8 mouse cellular contexts compared by ENCODE assay signal in the genomic region with DNA sequence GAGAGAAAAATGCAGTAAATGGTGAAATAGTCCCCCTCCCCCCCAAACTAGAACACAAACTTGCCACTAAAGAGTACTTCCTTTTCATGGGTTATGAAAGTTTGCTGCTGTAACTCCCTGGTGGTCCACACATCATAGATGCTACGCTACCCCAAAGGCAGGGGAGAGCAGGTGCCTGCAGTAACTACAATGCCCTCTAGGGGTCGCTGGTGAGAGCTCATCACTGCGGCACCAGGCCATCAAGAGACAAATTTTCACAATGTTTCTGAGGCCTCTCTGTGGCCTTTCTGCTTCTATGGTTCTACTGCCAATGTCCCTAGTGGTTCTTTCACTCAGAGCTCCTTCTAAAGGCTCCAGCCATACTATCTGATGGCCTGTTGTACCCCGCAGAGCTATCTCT. TPM values are rescaled to one million over a fixed set of nuclear protein-coding genes. Genes with fewer than 3 reads are reported as not detected.
A peak's percentile ranks its signal among the peaks of the same experiment; 100 is the strongest.
DNase-seq lines count a peak whose midpoint lies in the region.

No protein-coding gene starts in this region.

- intact Hi-C loops in heart, postnatal 14 days (cut with DNase I) = loop anchor here (5.0 to 10.0 kb wide), 3 partner anchors 84 to 164 kb away; a partner anchor contains a TSS
- intact Hi-C loops in heart, postnatal 25 days (cut with DNase I) = loop anchor here (5.0 kb wide), 4 partner anchors 81 to 239 kb away; no protein-coding TSS in a partner anchor
- intact Hi-C loops in left cerebral cortex, postnatal 36 days (cut with DNase I) = loop anchor here (5.0 kb wide), 1 partner anchor 134 kb away; no protein-coding TSS in a partner anchor

- peak; percentile 27 to 55 for DNase-seq in heart, postnatal 14 days
- no peak for DNase-seq in heart, postnatal 25 days (ENCODE audit: low spot score)
- peak; percentile 29 to 39 for DNase-seq in right cerebral cortex, adult 2 months (ENCODE audit: low spot score in 2 of 2)
- DNase-seq in right cerebral cortex, adult 18-20 months = no peak
- peak; percentile 38 for DNase-seq in brain, adult 2 months (ENCODE audit: low read depth, low spot score)
- DNase-seq in induced T-regulatory cell, adult 2 months (ENCODE audit: low read depth) = peak; percentile 55
- DNase-seq in testis, postnatal 10 days (ENCODE audit: low spot score) = peak; percentile 76
- DNase-seq in left cerebral cortex, postnatal 36 days (ENCODE audit: low spot score in 2 of 2) = no peak

RNA-seq across cellular contexts. Expression of a gene that starts 38.6 kb away (rescaled TPM):
- total RNA-seq in heart, postnatal 14 days (2021) = 1 to 10 TPM in 1 of 2 experiments, under 1 TPM in 1; 0.86 to 2.6 TPM
- 1 to 10 TPM in 1 of 2 experiments, under 1 TPM in 1; 0.55 to 1.1 TPM for total RNA-seq in heart, postnatal 25 days (2021)
- under 1 TPM; 0.74 to 0.75 TPM for total RNA-seq in left cerebral cortex, postnatal 36 days (2021)

Comparison
In these comparisons a context has a peak if more than half of its experiments do, and no peak if none do; other contexts are left out.
1. DNase-seq: peak in heart, postnatal 14 days (2 of 2), right cerebral cortex, adult 2 months (2 of 2), brain, adult 2 months (single experiment), induced T-regulatory cell, adult 2 months (single experiment) and testis, postnatal 10 days (single experiment); none in heart, postnatal 25 days (single experiment), right cerebral cortex, adult 18-20 months (single experiment) and left cerebral cortex, postnatal 36 days (0 of 2).